ENCODE assay signal across 8 mouse cellular contexts in the genomic region with DNA sequence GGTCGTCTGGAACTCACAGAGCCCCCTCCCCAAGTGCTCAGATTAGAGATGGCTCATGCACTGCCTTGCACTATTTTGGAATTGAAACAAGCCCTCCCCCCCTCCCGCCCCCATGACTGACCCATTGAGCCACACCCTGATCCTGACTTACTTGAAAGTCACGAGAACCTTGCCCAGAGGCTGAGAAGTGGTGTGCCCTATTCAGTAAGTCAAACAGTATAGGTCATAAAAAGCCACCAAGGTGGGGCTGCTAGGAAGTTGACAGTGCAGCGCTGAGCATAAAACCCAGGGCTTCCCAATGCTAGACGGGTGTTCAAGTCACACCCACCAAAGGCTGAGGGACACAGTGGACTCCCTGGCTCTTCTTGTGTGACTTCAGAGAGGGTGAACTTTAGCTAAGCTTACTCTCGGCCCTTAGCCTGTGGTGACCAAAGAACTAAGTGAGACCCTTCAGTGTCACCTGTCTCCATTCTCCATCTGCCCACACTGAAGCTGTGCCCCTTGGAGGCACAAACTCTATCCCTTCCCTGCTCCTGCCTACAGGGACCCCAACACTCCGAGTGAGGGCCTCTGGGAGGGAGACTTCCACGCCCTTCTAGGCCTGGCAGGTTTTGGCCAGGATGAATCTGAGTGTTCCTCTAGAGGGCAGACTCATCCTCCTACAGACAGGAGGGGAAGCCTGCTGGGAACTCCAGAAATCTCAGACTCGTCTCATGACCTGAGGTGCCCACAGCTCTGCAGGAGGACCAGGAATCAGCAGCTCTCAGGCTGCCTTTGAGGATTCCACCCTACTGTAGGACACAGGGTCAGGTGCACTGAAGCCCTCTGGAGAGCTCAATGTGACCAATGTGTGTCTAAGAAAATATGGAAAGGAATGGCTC. TPM values are rescaled to one million over a fixed set of nuclear protein-coding genes. Genes with fewer than 3 reads are reported as not detected.
A peak's percentile ranks its signal among the peaks of the same experiment; 100 is the strongest.
DNase-seq lines count a peak whose midpoint lies in the region; ATAC-seq and TF ChIP-seq lines count a peak whose summit lies in the region.

No protein-coding gene starts in this region.

- no peak for DNase-seq in left cerebral cortex, adult 2 months (ENCODE audit: extremely low spot score in 1 of 2, low spot score in 2 of 2)
- no peak for DNase-seq in left cerebral cortex, adult 11 months (ENCODE audit: low spot score)
- peak; percentile 84 for DNase-seq in NIH3T3 (ENCODE audit: low read depth)
- DNase-seq in lung, adult 2 months: peak; percentile 61
- DNase-seq in splenic B cell, adult 2 months (ENCODE audit: low read depth, low spot score): peak; percentile 61
- DNase-seq in left cerebral cortex, postnatal 4 days: no peak

- TF ChIP-seq POLR2A in embryonic fibroblast, embryonic 13.5 days (IDR thresholded peaks at IDR 0.05; ENCODE audit: low read depth, low read length): no peak
- 0 out of 2 replicates have a peak, but pooled peaks have one; percentile 9 for TF ChIP-seq POLR2A in lung, adult 2 months (IDR thresholded peaks at IDR 0.05; ENCODE audit: borderline replicate concordance, extremely low read depth, low read depth, low read length)

- H3K9me3 ChIP-seq in intestine, postnatal 0 days (ENCODE audit: control insufficient read depth): no peaks in the 10 kb centered on the region

- H3K27ac ChIP-seq in left cerebral cortex, adult 2 months: peak overlapping the region; percentile 30
- peak overlapping the region; percentile 32 for H3K27ac ChIP-seq in embryonic fibroblast, embryonic 13.5 days (ENCODE audit: insufficient read depth, low read length)
- peak overlapping the region; percentile 70 for H3K27ac ChIP-seq in intestine, postnatal 0 days (ENCODE audit: low read depth, low read length)

- 16% methylated on average over 9 of the region's 9 CpGs for WGBS in intestine, postnatal 0 days
- WGBS in lung, adult 2 months: 12% methylated on average over 9 of the region's 9 CpGs

- peaks cover 5% of the 10 kb centered on the region for H3K4me1 ChIP-seq in embryonic fibroblast, embryonic 13.5 days (ENCODE audit: control insufficient read depth, insufficient read depth, low read length)
- peaks cover 3% of the 10 kb centered on the region for H3K4me1 ChIP-seq in intestine, postnatal 0 days (replicated peaks; ENCODE audit: control insufficient read depth, insufficient read depth, low read length)
- peaks cover 35% of the 10 kb centered on the region for H3K4me1 ChIP-seq in lung, adult 2 months (ENCODE audit: control insufficient read depth, insufficient read depth, low read length)

- peak; percentile 87 for ATAC-seq in intestine, postnatal 0 days

- H3K9ac ChIP-seq in intestine, postnatal 0 days (ENCODE audit: low read depth, low read length): no peak overlapping the region; the same call in 1 of the 2 replicates

- intact Hi-C loops in left cerebral cortex, adult 2 months (cut with DNase I): no loop called here
- intact Hi-C loops in left cerebral cortex, postnatal 4 days (cut with DNase I): no loop called here

- H3K27me3 ChIP-seq in intestine, postnatal 0 days (replicated peaks; ENCODE audit: control insufficient read depth, insufficient read depth, low read length): no peaks in the 10 kb centered on the region
- H3K27me3 ChIP-seq in splenic B cell, adult 2 months (ENCODE audit: control insufficient read depth, insufficient read depth, low read length, poor library complexity, severe bottlenecking): no peaks in the 10 kb centered on the region

- peak; percentile 60 for TF ChIP-seq CTCF in left cerebral cortex, adult 2 months (IDR thresholded peaks at IDR 0.05)
- TF ChIP-seq CTCF in embryonic fibroblast, embryonic 13.5 days (IDR thresholded peaks at IDR 0.05; ENCODE audit: borderline replicate concordance, insufficient read depth, low read length): 0 out of 2 replicates have a peak, but pooled peaks have one; percentile 7
- peak; percentile 82 for TF ChIP-seq CTCF in intestine, postnatal 0 days (IDR thresholded peaks at IDR 0.05; ENCODE audit: low read depth)
- TF ChIP-seq CTCF in lung, adult 2 months (IDR thresholded peaks at IDR 0.05; ENCODE audit: insufficient read depth, low read length): peak; percentile 57; the same call in 1 of the 2 replicates

- H3K4me3 ChIP-seq in left cerebral cortex, adult 2 months: no peak overlapping the region
- H3K4me3 ChIP-seq in embryonic fibroblast, embryonic 13.5 days (ENCODE audit: insufficient read depth, low read length): no peak overlapping the region
- no peak overlapping the region for H3K4me3 ChIP-seq in intestine, postnatal 0 days (ENCODE audit: low read depth, low read length)
- H3K4me3 ChIP-seq in lung, adult 2 months (replicated peaks; ENCODE audit: extremely low read depth, low read depth, low read length): no peak overlapping the region

- peaks cover 32% of the 10 kb centered on the region for H3K36me3 ChIP-seq in intestine, postnatal 0 days (ENCODE audit: control insufficient read depth, insufficient read depth)
- peaks cover 28% of the 10 kb centered on the region for H3K36me3 ChIP-seq in splenic B cell, adult 2 months (ENCODE audit: control insufficient read depth, insufficient read depth, low read length, poor library complexity, severe bottlenecking)

- H3K4me2 ChIP-seq in intestine, postnatal 0 days (replicated peaks; ENCODE audit: low read depth): peak overlapping the region; percentile 35; the same call in 1 of the 2 replicates

RNA-seq across cellular contexts. Expression of a gene that starts 5.8 kb away (rescaled TPM):
- total RNA-seq in left cerebral cortex, adult 2 months (2021): 10 to 100 TPM; 73.0 to 76.0 TPM
- polyA plus RNA-seq in embryonic fibroblast, embryonic 13.5 days (2011; ENCODE audit: insufficient read length, low read depth, missing spikeins): 46.3 and 61.0 TPM in 2 replicates
- polyA plus RNA-seq in intestine, postnatal 0 days (2015; fragmentation: Nextera tagmentation; extraction: Ambion mirVana): 90.0 and 98.5 TPM in 2 replicates
- 199 and 208 TPM in 2 replicates for polyA plus RNA-seq in lung, adult 2 months (2012; rRNA removed)
- total RNA-seq in left cerebral cortex, postnatal 4 days (2021): 10 to 100 TPM; 63.9 to 74.2 TPM

RNA-seq across cellular contexts. Expression of a gene that starts 13.2 kb away (rescaled TPM):
- total RNA-seq in left cerebral cortex, adult 2 months (2021): 100 to 1,000 TPM; 494 to 526 TPM
- 214 and 217 TPM in 2 replicates for polyA plus RNA-seq in embryonic fibroblast, embryonic 13.5 days (2011; ENCODE audit: insufficient read length, low read depth, missing spikeins)
- 1,519 and 1,523 TPM in 2 replicates for polyA plus RNA-seq in intestine, postnatal 0 days (2015; fragmentation: Nextera tagmentation; extraction: Ambion mirVana)
- polyA plus RNA-seq in lung, adult 2 months (2012; rRNA removed): 581 and 623 TPM in 2 replicates
- 100 to 1,000 TPM; 311 to 347 TPM for total RNA-seq in left cerebral cortex, postnatal 4 days (2021)

RNA-seq across cellular contexts. Expression of a gene that starts 17.3 kb away (rescaled TPM):
- total RNA-seq in left cerebral cortex, adult 2 months (2021): 1 to 10 TPM; 3.5 TPM
- polyA plus RNA-seq in embryonic fibroblast, embryonic 13.5 days (2011; ENCODE audit: insufficient read length, low read depth, missing spikeins): 1.7 and 3.1 TPM in 2 replicates
- 1.2 and 1.3 TPM in 2 replicates for polyA plus RNA-seq in intestine, postnatal 0 days (2015; fragmentation: Nextera tagmentation; extraction: Ambion mirVana)
- 102 and 103 TPM in 2 replicates for polyA plus RNA-seq in lung, adult 2 months (2012; rRNA removed)
- 1 to 10 TPM; 1.6 to 1.7 TPM for total RNA-seq in left cerebral cortex, postnatal 4 days (2021)

RNA-seq across cellular contexts. Expression of a gene that starts 37.5 kb away (rescaled TPM):
- 10 to 100 TPM; 13.5 to 13.8 TPM for total RNA-seq in left cerebral cortex, adult 2 months (2021)
- 3.5 and 4.0 TPM in 2 replicates for polyA plus RNA-seq in embryonic fibroblast, embryonic 13.5 days (2011; ENCODE audit: insufficient read length, low read depth, missing spikeins)
- 2.2 and 2.5 TPM in 2 replicates for polyA plus RNA-seq in intestine, postnatal 0 days (2015; fragmentation: Nextera tagmentation; extraction: Ambion mirVana)
- 31.4 and 38.2 TPM in 2 replicates for polyA plus RNA-seq in lung, adult 2 months (2012; rRNA removed)
- total RNA-seq in left cerebral cortex, postnatal 4 days (2021): 1 to 10 TPM; 7.2 to 8.1 TPM

RNA-seq across cellular contexts. Expression of a gene that starts 45.4 kb away (rescaled TPM):
- total RNA-seq in left cerebral cortex, adult 2 months (2021): 1 to 10 TPM; 5.6 to 8.0 TPM
- polyA plus RNA-seq in embryonic fibroblast, embryonic 13.5 days (2011; ENCODE audit: insufficient read length, low read depth, missing spikeins): 642 and 721 TPM in 2 replicates
- polyA plus RNA-seq in intestine, postnatal 0 days (2015; fragmentation: Nextera tagmentation; extraction: Ambion mirVana): 109 and 117 TPM in 2 replicates
- polyA plus RNA-seq in lung, adult 2 months (2012; rRNA removed): 387 and 395 TPM in 2 replicates
- total RNA-seq in left cerebral cortex, postnatal 4 days (2021): 10 to 100 TPM; 12.4 to 17.2 TPM

Comparison
In these comparisons a context has a peak if more than half of its experiments do, and no peak if none do; other contexts are left out.
1. DNase-seq: peak in NIH3T3 (single experiment), lung, adult 2 months (single experiment) and splenic B cell, adult 2 months (single experiment); none in left cerebral cortex, adult 2 months (0 of 2), left cerebral cortex, adult 11 months (single experiment) and left cerebral cortex, postnatal 4 days (single experiment).
2. CTCF ChIP-seq: peak in every context shown above with its lines; median percentile 82 in intestine, postnatal 0 days; 60 in left cerebral cortex, adult 2 months; 57 in lung, adult 2 months; 7 in embryonic fibroblast, embryonic 13.5 days.
3. RNA of a gene that starts 17.3 kb away (polyA plus RNA-seq): 102 to 103 TPM in lung, adult 2 months; 1.7 to 3.1 TPM in embryonic fibroblast, embryonic 13.5 days and 1.2 to 1.3 TPM in intestine, postnatal 0 days; every median in the first group is over 10 times any median in the second.
4. Peak in every context shown above with its lines, with median percentiles within 50 percentile points of each other: H3K27ac ChIP-seq.